Mouse (Mus musculus) stomach, embryonic 15.5 days (tissue): ENCODE measurements around the gene Mpped2. TPM values are rescaled to one million over a fixed set of nuclear protein-coding genes. Genes with fewer than 3 reads are reported as not detected.
A peak's percentile ranks its signal among the peaks of the same experiment; 100 is the strongest.

ENCODE experiments used
- ATAC-seq: fragments of 200-750 bp; cut with Nextera tagmentation; 2 replicates; pipeline ENCODE4 v1.8.0; 2017; ENCODE audit warnings: low read depth, moderate number of reproducible peaks, moderate TSS enrichment; ENCODE audit not compliant: insufficient read depth, low FRiP score
- H3K27ac ChIP-seq: fragments of 300-500 bp; sonication (generic); 2 replicates; pipeline ENCODE4 v1.5.1; 2015; ENCODE audit warnings: mild to moderate bottlenecking, inconsistent platforms
- H3K27me3 ChIP-seq: fragments of 300-500 bp; sonication (generic); replicated peaks from 2 replicates; pipeline ENCODE4 v1.6.1; 2015; ENCODE audit warnings: inconsistent platforms
- H3K36me3 ChIP-seq: fragments of 300-500 bp; sonication (generic); 2 replicates; pipeline ENCODE4 v1.6.1; 2015; ENCODE audit warnings: inconsistent platforms
- H3K4me1 ChIP-seq: fragments of 300-500 bp; sonication (generic); 2 replicates; pipeline ENCODE4 v1.6.1; 2015; ENCODE audit warnings: inconsistent platforms
- H3K4me2 ChIP-seq: fragments of 300-500 bp; sonication (generic); 2 replicates; pipeline ENCODE4 v1.6.1; 2015; ENCODE audit warnings: mild to moderate bottlenecking, inconsistent platforms
- H3K4me3 ChIP-seq: fragments of 300-500 bp; sonication (generic); replicated peaks from 2 replicates; pipeline ENCODE4 v1.5.1; 2015; ENCODE audit warnings: inconsistent platforms
- H3K9ac ChIP-seq: fragments of 300-500 bp; sonication (generic); 2 replicates; pipeline ENCODE4 v1.6.1; 2015; ENCODE audit warnings: inconsistent platforms
- H3K9me3 ChIP-seq: fragments of 300-500 bp; sonication (generic); 2 replicates; pipeline ENCODE4 v1.6.1; 2016; ENCODE audit warnings: inconsistent platforms
- WGBS: fragments of 180-500 bp; shearing (Covaris S2); methylation state at CpG from one replicate; pipeline ENCODE4 v1.1.7; 2015; 5-methylcytosine and 5-hydroxymethylcytosine counted together
- polyA plus RNA-seq: library from polyadenylated mRNA; unstranded; fragments of >200 nt; fragmentation: Nextera tagmentation; extraction: Ambion mirVana; gene quantifications from 2 replicates; pipeline ENCODE4 v1.2.1, GENCODE M21; 2015

Gene Mpped2
- polyA plus RNA-seq = 26.9 and 30.1 TPM in 2 replicates

DNA sequence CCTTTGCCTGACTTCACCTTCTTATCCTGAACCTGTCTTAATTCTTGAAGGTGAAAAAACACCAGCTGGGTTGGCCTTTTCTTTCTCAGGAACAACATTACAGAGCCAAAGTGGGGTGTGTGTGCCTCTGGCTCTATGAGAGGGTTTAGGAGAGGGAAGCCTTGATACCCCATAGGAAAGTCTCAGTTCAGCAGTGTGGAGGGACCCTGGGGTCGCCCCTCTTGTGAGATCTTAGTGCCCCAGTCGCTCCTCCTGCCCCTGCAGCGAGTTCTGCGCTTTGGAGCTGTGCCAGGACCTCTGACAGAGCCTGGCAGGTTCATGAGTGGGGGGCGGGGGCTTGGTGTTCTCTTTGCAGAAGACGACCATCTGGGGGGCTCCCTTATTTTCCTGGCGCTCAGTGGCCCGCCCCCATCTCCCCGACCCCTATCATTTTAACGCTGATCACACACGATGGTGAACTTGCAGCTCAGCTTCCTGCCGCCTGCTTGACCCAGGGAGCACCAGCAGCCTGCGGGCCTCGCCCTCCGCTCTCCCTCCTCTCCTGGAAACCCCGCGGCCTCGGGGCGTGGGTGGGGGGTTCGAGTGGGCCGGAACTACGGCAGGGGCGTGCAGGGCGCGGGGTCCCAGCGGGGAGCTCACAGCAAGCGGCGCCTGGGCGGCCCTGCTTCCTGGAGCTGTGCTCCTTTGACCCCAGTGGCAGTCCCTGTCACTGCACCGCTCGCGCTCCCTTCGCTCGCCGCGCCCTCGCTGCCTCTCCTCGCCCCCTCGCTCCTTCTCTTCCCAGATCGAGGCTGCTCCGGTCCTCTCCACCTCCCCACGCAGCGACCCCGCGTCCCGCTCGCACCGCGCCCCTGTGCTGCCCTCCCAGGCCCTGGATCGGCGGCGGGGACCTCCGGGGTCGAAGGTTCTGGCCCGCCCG, at the start of gene Mpped2:
TSS of gene Mpped2 (plus strand) at position 487 of the 919 bp plus-strand sequence.
- ATAC-seq = peak; percentile 80
- no peaks in the 10 kb centered on the region for H3K9me3 ChIP-seq
- H3K9ac ChIP-seq = peak within 1 kb of the TSS; percentile 80
- H3K4me1 ChIP-seq = peaks cover 12% of the 10 kb centered on the region; the same call in 1 of the 2 replicates
- peak within 1 kb of the TSS; percentile 98 for H3K4me2 ChIP-seq
- H3K4me3 ChIP-seq = peak within 1 kb of the TSS; percentile 80
- WGBS = under 1% methylated on average over 51 of the region's 56 CpGs
- 0 out of 2 replicates have a peak, but pooled peaks cover 3% of the 10 kb centered on the region for H3K27me3 ChIP-seq
- H3K36me3 ChIP-seq = no peaks in the 10 kb centered on the region
- peak within 1 kb of the TSS; percentile 87 for H3K27ac ChIP-seq

DNA sequence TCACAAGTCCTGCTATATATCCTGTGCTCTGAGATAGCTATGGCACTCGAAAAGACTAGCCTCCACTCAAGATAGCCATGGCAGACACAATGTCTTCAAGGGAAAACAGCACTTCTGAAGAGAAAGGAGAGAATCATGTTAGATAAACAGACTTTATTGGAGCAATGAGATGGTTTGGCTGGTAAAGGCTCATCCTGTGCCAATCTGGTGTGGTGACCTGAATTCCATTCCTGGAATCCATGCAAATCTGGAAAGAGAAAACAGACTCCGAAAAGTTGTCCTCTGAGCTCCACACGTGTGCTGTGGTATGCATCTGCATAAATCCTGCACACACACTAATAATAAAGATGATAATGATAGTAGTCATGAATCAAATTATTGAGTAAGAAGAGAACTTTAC, 48.3 kb upstream of the Mpped2 start:
- no peak overlapping the region for H3K9ac ChIP-seq
- H3K4me2 ChIP-seq = no peak overlapping the region
- H3K9me3 ChIP-seq = no peaks in the 10 kb centered on the region
- H3K4me1 ChIP-seq = no peaks in the 10 kb centered on the region
- no peak overlapping the region for H3K4me3 ChIP-seq
- WGBS = 85% methylated on average over 3 of the region's 3 CpGs
- no peaks in the 10 kb centered on the region for H3K27me3 ChIP-seq
- ATAC-seq = no peak
- no peak overlapping the region for H3K27ac ChIP-seq
- no peaks in the 10 kb centered on the region for H3K36me3 ChIP-seq

GRCm38 (mm10) chr2:106649686-106650570, 43.1 kb upstream of the Mpped2 start:
- peak; percentile 97 for ATAC-seq
- H3K36me3 ChIP-seq = no peaks in the 10 kb centered on the region
- WGBS = 5% methylated on average over 25 of the region's 25 CpGs
- H3K4me1 ChIP-seq = no peaks in the 10 kb centered on the region
- H3K4me2 ChIP-seq = peak overlapping the region; percentile 66
- no peak overlapping the region for H3K9ac ChIP-seq
- no peaks in the 10 kb centered on the region for H3K27me3 ChIP-seq
- no peak overlapping the region for H3K27ac ChIP-seq
- peak overlapping the region; percentile 46 for H3K4me3 ChIP-seq
- H3K9me3 ChIP-seq = no peaks in the 10 kb centered on the region

- Histone ChIP-seq H3K27ac (no peak overlapping the region), H3K27me3 (no peaks in the 10 kb centered on the region), H3K4me3 (no peak overlapping the region), H3K9ac (no peak overlapping the region), H3K4me1 (no peaks in the 10 kb centered on the region), H3K36me3 (no peaks in the 10 kb centered on the region), H3K9me3 (no peaks in the 10 kb centered on the region), H3K4me2 (no peak overlapping the region)
- 77% methylated on average over 8 of the region's 8 CpGs for WGBS
- no peak for ATAC-seq
Observed at GRCm38 (mm10) chr2:106652151-106652550, 40.9 kb upstream of the Mpped2 start.

DNA sequence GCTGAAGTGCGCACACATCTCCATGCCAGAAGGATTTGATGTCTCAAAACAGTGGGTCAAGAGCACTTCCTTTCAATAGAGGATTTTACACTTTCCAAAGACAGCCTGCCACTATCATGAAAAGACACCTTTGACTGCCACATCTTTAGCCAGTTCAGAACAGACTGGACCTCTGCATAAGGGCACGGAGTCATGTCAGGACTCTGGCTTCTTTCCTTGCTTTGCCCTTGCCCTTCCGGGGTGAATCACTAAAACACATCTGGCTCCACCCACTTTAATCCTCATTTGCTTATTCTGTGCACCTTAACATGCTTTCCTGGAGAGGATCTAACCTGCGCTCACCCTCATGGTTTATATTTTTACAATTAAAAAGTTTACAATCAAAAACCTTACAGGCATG, 40.3 kb upstream of the Mpped2 start:
- no peak overlapping the region for H3K4me3 ChIP-seq
- no peak overlapping the region for H3K27ac ChIP-seq
- H3K9ac ChIP-seq = no peak overlapping the region
- no peaks in the 10 kb centered on the region for H3K4me1 ChIP-seq
- no peak overlapping the region for H3K4me2 ChIP-seq
- H3K27me3 ChIP-seq = no peaks in the 10 kb centered on the region
- ATAC-seq = no peak
- H3K36me3 ChIP-seq = no peaks in the 10 kb centered on the region
- H3K9me3 ChIP-seq = no peaks in the 10 kb centered on the region
- 87% methylated on average over 4 of the region's 4 CpGs for WGBS

GRCm38 (mm10) chr2:106653261-106653660, 39.8 kb upstream of the Mpped2 start:
- no peaks in the 10 kb centered on the region for H3K4me1 ChIP-seq
- H3K9ac ChIP-seq = no peak overlapping the region
- no peaks in the 10 kb centered on the region for H3K27me3 ChIP-seq
- no peak overlapping the region for H3K4me3 ChIP-seq
- 86% methylated on average over 4 of the region's 4 CpGs for WGBS
- ATAC-seq = no peak
- H3K4me2 ChIP-seq = no peak overlapping the region
- H3K9me3 ChIP-seq = no peaks in the 10 kb centered on the region
- H3K27ac ChIP-seq = no peak overlapping the region
- H3K36me3 ChIP-seq = no peaks in the 10 kb centered on the region

GRCm38 (mm10) chr2:106655271-106655670, 37.8 kb upstream of the Mpped2 start:
- H3K9ac ChIP-seq = no peak overlapping the region
- H3K4me3 ChIP-seq = no peak overlapping the region
- no peaks in the 10 kb centered on the region for H3K27me3 ChIP-seq
- WGBS = 42% methylated on average over 4 of the region's 4 CpGs
- H3K4me2 ChIP-seq = no peak overlapping the region
- no peaks in the 10 kb centered on the region for H3K36me3 ChIP-seq
- no peak overlapping the region for H3K27ac ChIP-seq
- H3K9me3 ChIP-seq = no peaks in the 10 kb centered on the region
- H3K4me1 ChIP-seq = no peaks in the 10 kb centered on the region
- ATAC-seq = no peak

GRCm38 (mm10) chr2:106665271-106665670, 27.8 kb upstream of the Mpped2 start:
- Histone ChIP-seq H3K9ac (no peak overlapping the region), H3K9me3 (no peaks in the 10 kb centered on the region), H3K4me3 (no peak overlapping the region), H3K27me3 (no peaks in the 10 kb centered on the region), H3K27ac (no peak overlapping the region), H3K4me1 (no peaks in the 10 kb centered on the region), H3K36me3 (no peaks in the 10 kb centered on the region), H3K4me2 (no peak overlapping the region)
- ATAC-seq = no peak
- 40% methylated on average over 11 of the region's 11 CpGs for WGBS

GRCm38 (mm10) chr2:106674319-106674718, 18.8 kb upstream of the Mpped2 start:
- Histone ChIP-seq H3K36me3 (no peaks in the 10 kb centered on the region), H3K27ac (no peak overlapping the region), H3K9me3 (no peaks in the 10 kb centered on the region), H3K4me1 (no peaks in the 10 kb centered on the region), H3K4me3 (no peak overlapping the region), H3K27me3 (no peaks in the 10 kb centered on the region), H3K9ac (no peak overlapping the region), H3K4me2 (no peak overlapping the region)
- WGBS = 82% methylated on average over 8 of the region's 8 CpGs
- no peak for ATAC-seq

GRCm38 (mm10) chr2:106677449-106677848, 15.6 kb upstream of the Mpped2 start:
- no peak overlapping the region for H3K9ac ChIP-seq
- 62% methylated on average over 2 of the region's 2 CpGs for WGBS

GRCm38 (mm10) chr2:106679720-106680455, 13.2 kb upstream of the Mpped2 start:
- ATAC-seq = no peak
- H3K27ac ChIP-seq = no peak overlapping the region
- WGBS = 74% methylated on average over 5 of the region's 5 CpGs

More at GRCm38 (mm10) chr2:106677449-106677848, 15.6 kb upstream of the Mpped2 start:
- Histone ChIP-seq H3K9me3 (no peaks in the 10 kb centered on the region), H3K27me3 (no peaks in the 10 kb centered on the region), H3K4me2 (no peak overlapping the region), H3K36me3 (no peaks in the 10 kb centered on the region), H3K27ac (no peak overlapping the region), H3K4me1 (no peaks in the 10 kb centered on the region), H3K4me3 (no peak overlapping the region)
- ATAC-seq = no peak

More at GRCm38 (mm10) chr2:106679720-106680455, 13.2 kb upstream of the Mpped2 start:
- no peaks in the 10 kb centered on the region for H3K27me3 ChIP-seq
- H3K36me3 ChIP-seq = no peaks in the 10 kb centered on the region
- H3K9ac ChIP-seq = no peak overlapping the region
- no peaks in the 10 kb centered on the region for H3K4me1 ChIP-seq
- no peak overlapping the region for H3K4me3 ChIP-seq
- no peak overlapping the region for H3K4me2 ChIP-seq
- H3K9me3 ChIP-seq = no peaks in the 10 kb centered on the region
